Mouse (Mus musculus): ENCODE measurements at regions not wholly inside any gene's neighbourhood (a gene's known extent, or its start where the extent isn't known, plus 50 kb on each side); places are given as distances from the start of the nearest gene placed in this dataset.
"Not testable (repeated sequence)": the region's sequence is repeated elsewhere in the genome, so short reads cannot be mapped to it uniquely, and the experiment has no call there.

DNA sequence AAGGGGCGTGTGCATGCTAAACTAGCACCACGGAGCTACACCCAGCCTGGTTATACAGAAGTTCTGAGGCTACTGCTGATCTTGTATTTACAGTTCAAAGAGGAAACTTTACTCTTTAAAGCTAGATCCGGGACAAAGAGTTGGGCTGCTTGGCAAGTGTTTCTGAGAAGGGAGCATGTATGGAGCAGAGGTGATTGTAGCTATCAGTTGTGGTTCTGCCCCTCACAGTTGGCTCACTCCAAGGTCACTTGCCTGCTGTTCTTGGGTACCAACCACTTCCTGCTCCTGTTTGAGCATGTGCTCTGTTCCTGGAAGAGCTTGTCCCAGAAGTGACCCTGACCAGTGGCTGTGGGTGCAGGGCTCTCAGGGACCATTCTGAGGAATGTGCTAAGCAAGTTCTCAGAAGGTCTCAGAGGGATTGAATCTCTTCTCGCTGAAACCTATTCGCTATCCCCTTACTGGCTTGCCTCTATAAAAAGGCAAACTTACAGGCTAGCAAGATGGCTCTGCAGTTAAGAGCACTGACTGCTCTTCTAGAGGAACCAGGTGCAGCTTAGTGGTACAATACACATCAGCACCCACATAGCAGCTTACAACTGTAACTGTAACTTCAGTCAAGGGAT lies 94.9 kb upstream of the Max start:
- DNase-seq (ENCODE audit: low spot score), result no peak

- DNase-seq (ENCODE audit: low spot score), result no peak
Observed at GRCm38 (mm10) chr12:77054700-77055099, 92.7 kb upstream of the Max start.

DNA sequence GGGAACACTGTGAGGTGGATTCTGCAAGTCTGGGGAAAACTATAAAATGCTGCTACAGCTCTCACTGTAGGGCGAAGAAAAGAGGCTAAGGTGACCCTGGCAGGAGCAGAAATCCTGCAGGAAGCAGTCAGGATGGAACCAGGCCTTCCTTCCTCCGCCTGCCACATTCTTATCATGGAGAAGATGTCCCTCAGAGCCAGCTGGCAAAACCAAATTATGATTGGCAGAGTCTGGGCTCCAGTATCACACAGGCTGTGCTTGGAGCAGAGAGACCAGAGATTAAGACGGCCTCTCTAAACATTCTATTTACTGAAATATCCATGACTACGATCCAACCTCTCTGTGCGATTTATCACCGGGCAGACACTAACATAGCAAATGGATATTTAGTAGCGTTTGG lies 92.2 kb upstream of the Max start:
- DNase-seq (ENCODE audit: low spot score), result no peak

GRCm38 (mm10) chr12:77052853-77053252 lies 90.9 kb upstream of the Max start:
- DNase-seq (ENCODE audit: low spot score), result peak; percentile 36

DNA sequence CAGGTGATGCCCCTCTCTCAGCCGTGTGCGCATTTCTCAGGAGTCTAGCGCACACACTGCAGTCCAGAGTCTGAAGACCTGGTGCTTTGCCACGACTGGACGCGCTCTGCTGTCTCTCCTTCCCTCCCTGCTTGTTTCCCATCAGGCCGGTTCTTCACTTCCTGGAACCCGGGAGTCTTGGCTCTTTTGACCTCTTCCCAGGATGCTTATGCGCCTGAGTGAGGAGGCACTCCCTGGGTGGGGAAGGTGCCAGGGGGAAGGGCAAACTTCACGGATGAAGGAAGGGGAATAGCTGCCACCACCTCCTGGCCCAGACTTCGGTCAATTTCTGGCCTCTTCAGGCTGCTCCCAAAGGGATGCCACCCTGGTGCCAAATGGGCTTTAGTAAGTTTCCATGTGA lies 86.4 kb upstream of the Max start:
- no peak for DNase-seq (ENCODE audit: low spot score)

DNA sequence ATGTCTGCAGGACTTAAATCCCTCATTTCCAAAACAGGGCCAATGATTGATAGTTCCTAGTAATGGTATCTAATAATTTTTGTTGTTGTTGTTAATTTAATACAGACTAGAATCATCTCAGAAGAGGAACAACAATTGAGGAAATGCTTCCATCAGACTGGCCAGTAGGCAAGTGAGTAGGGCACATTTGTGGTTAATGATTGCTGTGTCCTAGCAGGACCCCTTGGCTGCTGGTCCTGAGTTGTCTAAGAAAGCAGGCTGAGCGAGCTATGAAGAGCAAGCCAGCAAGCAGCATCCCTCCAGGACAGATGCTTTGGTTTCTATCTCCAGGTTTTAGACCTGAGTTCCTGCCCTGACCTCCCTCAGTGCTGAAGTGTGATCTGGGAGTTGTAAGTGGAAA lies 85.3 kb upstream of the Max start:
- DNase-seq (ENCODE audit: low spot score), result no peak

- DNase-seq (ENCODE audit: low spot score), result peak; percentile 71
Observed at GRCm38 (mm10) chr12:77045956-77046355, 84.0 kb upstream of the Max start.

DNA sequence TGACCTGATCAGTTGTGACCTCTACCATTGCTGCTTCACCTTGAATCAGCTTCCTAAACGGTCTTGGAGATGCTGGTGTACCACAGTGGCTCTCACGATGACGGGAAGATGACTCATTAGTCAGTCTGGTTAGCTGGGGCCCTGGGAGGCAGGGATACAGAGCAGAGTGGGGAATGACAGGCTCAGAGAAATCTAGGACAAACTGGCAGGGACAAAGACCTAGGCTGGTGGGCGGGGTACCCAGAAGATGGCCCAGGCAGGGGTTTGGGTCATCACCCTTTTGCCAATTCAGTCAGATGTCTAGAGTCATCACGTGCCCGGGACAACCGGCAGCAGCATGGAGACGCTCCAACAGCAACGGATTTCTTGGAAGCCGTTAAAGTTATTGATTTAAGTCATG lies 83.4 kb upstream of the Max start:
- peak; percentile 34 for DNase-seq (ENCODE audit: low spot score)

- no peak for DNase-seq (ENCODE audit: low spot score)
Observed at GRCm38 (mm10) chr12:77042356-77042755, 80.4 kb upstream of the Max start.

DNA sequence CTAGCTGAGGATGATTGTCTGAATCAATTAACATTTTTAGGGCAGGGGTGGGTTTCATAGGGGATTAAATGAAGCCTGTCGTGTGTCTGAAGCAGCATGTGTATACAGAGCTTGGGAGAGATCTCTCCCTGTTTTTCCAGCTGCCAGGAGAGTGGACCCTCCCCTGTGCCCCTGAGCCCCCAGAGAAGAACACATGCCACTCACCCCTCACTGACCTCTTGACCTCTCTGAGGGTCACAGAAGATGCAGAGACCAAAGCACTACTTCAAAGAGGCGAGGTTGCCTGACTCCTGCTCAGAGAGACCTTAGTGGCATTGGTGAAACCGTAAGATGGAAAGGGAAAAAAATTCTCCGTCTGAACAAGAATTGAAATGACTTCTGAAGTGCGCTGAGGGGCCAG lies 79.1 kb upstream of the Max start:
- no peak for DNase-seq (ENCODE audit: low spot score)

DNA sequence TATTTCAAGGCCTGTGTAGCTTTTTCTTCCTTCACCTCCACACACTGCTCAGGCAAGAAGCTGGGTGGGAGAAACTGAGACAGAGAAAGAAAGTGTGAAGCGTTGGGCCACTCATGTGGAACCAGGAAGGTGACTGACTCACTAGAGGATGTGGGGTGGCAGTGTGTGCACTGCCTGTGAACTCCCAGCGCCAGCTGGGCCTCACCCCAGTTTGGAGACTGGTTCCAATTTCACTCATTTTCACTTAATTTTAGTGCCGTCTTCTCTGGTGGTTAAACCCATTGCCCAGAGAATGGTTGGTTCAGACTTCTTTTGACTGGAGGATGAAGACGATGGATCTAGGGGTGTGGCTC lies 77.9 kb upstream of the Max start:
- DNase-seq (ENCODE audit: low spot score), result no peak

- DNase-seq (ENCODE audit: low spot score), result no peak
Observed at GRCm38 (mm10) chr12:77039295-77039952, 77.4 kb upstream of the Max start.

GRCm38 (mm10) chr12:77035676-77036075 lies 73.7 kb upstream of the Max start:
- no peak for DNase-seq (ENCODE audit: low spot score)

DNA sequence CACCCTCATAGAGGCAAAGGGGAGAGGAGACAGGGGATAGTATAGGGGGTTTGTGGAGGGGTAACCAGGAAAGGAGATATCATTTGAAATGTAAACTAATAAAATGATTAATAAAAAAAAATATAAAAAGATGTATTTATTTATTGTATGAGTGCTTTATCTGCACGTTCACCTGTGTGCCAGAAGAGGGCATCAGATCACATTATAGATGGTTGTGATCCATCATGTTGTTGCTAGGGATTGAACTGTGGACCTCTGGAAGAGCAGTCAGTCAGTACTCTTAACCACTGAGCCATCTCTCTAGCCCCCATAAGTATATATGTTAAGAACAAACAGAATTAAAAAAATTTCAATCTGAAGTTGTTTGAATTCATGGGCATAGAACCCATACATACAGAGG lies 69.4 kb upstream of the Max start:
- DNase-seq (ENCODE audit: low spot score), result no peak

DNA sequence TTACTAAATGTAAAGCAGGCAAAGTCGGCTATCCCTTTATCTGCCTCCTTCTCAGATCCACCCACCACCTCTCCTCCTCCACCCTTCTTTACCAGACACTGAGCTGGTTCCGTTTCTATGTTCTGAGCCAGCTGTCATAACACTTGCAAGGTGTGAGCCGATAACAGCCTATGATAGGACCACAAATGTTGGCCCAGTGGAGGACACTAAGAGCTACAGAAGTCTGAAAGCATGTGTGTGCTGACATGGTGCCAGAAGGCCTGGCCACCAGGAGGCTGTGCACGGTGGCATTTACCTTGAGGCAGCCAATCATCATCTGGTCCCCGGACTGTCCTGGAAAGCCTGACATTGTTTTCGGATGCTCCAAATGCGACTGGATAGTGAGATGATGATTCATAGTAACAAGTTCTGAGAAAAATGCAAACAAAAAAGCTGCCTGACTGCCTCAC lies 63.5 kb upstream of the Max start:
- DNase-seq (ENCODE audit: low spot score), result no peak

GRCm38 (mm10) chr12:77022538-77022937 lies 60.5 kb upstream of the Max start:
- DNase-seq (ENCODE audit: low spot score), result no peak

- DNase-seq (ENCODE audit: low spot score), result no peak
Observed at GRCm38 (mm10) chr12:77021881-77022280, 59.9 kb upstream of the Max start.

DNA sequence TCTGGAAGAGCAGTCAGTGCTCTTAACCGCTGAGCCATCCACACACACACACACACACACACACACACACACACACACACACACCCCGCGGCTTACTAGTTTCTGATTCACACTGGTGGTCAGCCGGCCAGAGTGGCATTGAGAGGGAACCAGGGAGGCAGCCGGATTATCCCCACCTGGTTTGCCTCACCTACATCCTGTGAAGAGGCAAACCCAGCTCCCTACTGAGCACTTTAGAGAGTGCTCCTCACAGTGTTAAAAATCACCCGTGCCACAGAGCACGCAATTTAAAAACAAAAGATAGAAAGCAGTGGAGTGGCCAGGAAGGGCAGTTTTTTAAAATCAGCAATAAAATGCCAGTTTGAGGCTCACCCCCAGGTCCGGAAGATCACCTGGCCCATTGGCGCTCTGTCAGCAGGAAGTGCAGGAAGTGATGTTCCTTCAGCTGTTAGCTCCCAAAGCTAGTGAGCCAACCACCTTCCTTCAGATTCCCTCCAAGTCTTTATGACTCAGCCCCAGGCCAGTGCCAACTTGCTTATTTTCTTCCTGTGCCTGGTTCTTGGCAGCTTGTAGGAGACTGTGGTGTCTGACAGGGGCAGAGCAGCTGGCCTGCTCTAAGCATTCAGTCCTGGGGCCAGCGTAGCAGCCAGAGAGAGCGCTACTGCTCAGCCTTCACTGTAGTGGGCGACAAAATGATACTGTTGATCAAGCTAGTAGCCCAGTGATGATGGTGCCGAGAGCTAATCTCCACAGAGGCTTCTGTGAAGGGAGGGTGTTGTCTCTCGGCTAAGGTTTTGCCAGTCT lies 57.9 kb upstream of the Max start:
- DNase-seq (ENCODE audit: low spot score), result peak; percentile 92

DNA sequence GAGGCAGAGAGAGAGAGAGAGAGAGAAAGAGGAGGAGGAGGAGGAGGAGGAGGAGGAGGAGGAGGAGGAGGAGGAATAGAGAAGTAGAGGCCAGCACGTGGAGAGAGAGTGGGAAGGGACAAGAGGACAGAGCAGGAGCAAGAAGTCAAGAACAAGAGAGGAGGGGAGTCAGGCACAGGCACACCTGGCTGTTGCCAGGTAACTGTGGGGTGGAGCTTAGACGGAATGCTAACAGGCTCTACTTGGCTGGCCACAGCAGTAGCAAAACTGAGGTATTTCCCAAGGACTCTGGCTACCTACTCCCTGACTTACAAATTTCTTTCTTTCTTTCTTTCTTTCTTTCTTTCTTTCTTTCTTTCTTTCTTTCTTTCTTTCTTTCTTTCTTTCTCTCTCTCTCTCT lies 57.1 kb upstream of the Max start:
- DNase-seq (ENCODE audit: low spot score), result not testable (repeated sequence)

DNA sequence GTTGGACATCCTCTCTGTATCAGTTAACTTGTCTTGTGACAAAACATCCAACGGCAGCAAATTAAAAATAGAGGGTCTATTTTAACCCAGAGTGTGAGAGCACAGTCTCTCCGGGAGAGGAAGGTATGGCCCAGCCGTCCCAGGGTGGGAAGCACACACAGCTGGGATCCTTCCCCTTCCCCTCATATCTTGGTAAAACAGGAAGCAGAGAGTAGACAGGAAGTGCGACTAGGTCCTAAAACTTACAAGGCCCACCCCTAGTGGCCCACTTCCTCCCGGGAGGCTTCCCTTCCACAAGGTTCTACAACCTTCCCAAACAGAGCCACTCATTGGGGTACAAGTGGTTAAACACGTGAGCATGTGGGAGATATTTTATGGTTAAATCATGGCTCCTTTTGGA lies 56.4 kb upstream of the Max start:
- DNase-seq (ENCODE audit: low spot score), result no peak

- no peak for DNase-seq (ENCODE audit: low spot score)
Observed at GRCm38 (mm10) chr12:77014908-77015307, 52.9 kb upstream of the Max start.
